Mouse (Mus musculus): ENCODE data around the gene Cyren. TPM values are rescaled to one million over a fixed set of nuclear protein-coding genes. Genes with fewer than 3 reads are reported as not detected.
A peak's percentile ranks its signal among the peaks of the same experiment; 100 is the strongest.

Cyren gene
- polyA plus RNA-seq (2017; shearing (Covaris generic)) = 1 to 10 TPM; 5.0 to 5.9 TPM

- ATAC-seq = peak; percentile 90
Observed at GRCm38 (mm10) chr6:34877509-34878321, at the start of gene Cyren. TSS of gene Cyren (minus strand) at chr6:34878060.

- ATAC-seq = no peak
Observed at GRCm38 (mm10) chr6:34927594-34927993, 49.7 kb upstream of the Cyren start.

DNA sequence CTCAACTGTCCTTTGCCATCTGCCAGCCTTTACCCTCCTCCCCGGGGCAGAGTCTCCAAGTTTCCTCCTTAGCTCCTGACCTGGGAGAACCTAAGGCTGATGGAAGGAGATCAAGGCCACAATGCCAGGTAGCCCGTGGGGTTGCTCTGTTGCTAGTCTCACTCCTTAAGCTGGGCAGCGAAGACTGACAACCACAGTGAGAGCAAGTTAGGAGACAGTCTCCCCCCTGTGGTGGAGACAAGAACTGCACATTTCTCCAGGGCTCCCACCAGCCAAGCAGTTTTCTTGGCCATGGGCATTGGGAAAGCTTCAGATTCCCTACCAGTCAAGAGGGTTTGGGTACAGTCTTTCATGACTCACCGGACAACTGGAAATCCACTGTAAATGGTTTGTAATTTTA is 49.3 kb upstream of the Cyren start:
- ATAC-seq = peak; percentile 95

DNA sequence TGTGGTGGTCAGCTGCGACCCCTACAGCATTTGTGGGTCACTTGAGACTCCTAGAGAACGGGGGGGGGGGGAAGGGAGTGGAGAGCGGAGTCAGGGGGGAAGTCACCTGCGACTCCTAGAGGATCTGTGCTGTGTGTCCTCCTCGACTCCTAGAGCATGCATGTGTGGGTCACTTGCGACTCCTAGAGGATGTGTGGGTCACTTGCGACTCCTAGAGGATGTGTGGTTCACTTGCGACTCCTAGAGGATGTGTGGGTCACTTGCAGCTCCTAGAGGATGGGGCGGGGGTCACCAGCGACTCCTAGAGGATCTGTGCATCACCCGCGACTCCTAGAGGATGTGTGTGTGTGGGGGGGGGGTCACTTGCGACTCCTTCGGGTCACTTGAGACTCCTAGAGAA is 44.1 kb upstream of the Cyren start:
- peak; percentile 56 for ATAC-seq

DNA sequence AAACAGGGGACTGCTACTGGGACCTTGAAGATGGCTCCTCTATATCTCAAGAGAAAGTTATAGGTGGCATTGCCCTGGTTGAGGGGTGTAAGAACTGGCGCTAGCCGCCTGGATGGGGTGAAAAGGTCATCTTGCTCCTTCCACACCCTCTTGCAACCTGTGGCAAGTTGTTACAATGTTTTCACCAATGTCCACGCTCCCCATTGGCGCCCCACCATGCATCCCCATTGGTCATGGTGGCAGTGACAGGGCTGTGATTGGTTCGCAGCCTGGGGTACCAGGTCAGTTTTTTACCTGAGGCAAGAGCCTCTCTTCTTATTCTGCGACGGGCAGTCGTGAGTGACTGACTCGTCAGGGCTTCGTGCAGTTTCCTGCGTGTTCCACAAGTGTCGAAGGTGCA is 42.8 kb upstream of the Cyren start:
- ATAC-seq = no peak

GRCm38 (mm10) chr6:34919956-34920355 is 42.1 kb upstream of the Cyren start, which contains the start of gene Stra8:
TSS of gene Stra8 (plus strand) at chr6:34920163.
- no peak for ATAC-seq

DNA sequence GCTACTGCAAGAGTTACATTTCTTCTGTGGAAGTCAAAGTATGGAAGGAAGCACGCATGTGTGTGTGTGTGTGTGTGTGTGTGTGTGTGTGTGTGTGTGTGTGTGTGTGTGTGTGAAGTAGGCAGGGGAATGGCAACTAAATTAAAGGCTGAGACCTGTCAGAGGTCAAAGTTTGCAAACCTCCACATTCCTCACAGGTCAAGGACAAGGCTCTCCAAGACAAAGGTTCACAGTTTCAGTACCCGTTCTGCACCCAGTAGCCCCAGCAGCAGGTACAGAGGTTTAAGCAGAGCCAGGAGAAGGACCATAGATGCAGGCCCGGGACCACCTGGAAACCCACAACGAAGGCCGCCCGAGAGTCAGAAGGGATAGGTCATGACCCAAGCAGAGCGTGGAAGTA is 41.3 kb upstream of the Cyren start:
- no peak for ATAC-seq

DNA sequence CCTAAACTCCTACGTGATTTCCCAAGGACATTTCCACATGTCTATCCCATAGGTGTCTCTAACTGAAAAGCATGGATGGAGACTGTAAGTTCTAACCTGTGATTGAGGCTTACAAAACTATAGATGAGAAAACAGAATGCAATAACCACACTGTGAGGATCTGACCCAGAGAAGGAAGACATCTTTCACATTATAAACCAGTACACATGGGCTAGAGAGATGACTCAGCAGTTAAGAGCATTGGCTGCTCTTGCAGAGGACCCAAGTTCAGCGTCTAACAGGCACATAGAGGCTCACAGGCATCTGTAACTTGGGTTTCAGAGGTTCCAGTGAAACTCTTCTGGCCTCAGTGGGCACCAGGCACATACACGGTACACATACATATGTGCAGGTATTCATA is 36.6 kb upstream of the Cyren start:
- no peak for ATAC-seq

DNA sequence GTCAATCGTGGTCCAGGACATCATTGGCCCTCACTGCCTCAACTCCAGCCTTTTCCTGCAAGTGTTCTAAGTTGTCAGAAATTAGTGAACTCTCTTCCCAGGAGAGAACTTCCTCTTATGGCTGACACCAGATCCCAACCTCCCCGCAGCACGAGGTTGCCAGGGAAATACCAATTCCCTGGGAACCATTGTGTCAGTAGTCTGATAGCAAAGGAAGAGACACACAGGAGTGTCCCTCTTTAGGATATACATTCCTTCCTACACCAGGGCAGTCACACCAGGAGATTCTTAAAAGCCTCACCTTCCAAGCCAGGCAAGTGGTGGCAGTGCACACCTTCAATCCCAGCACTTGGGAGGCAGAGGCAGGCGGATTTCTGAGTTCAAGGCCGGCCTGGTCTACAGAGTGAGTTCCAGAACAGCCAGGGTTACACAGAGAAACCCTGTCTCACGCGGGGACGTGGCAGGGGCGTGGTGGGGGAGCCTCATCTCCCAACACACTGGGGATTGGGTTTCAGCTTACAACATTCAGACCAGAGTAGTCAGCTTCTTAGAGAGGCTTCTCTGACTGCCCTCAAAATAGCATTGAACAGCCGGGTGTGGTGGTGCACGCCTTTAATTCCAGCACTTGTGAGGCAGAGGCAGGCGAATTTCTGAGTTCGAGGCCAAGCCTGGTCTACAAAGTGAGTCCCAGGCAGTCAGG is 35.6 kb upstream of the Cyren start:
- no peak for ATAC-seq

DNA sequence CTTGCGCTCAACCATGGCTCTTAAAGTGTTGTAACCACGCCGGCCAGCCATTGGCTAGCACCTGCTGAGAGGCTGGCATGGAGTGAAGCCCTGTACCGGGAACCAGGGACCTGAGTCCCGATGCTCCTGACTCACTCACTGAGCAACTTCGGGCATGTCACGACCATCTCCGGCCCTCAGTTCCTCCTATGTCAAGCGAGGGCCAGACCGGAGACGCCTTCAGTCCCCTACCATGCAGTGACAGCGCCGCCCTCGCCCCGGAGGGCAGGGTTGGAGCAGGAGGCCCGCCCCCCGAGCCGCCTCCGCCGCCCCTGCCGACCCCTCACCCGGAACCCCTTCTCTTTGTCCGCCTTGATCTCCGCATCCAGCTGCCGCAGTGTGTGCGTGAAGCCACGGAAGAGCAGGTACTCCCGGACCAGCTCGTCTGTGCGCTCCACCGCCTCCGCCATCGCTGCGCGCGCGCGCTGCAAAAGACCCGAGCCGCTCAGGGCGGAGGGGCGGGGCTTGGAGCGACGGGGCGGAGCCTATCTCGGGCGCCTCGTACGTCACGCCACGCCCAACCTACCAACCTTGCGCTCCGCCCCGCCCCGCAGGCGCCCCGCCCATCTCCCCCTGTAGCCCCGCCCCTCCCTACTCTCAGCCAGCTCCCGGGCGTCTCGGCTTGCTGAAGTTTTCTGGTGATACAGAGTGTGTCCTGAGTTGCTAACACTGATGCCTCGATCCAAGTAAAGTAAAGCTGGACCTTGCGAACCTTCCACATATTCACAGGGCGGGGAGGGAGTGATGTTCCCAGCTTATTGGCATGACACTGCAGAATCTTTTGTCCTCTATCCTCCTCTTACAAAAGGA is 32.7 kb upstream of the Cyren start, which contains the start of gene Wdr91:
Wdr91 (minus strand) TSS at position 506 of the 849 bp plus-strand sequence.
- peak; percentile 91 for ATAC-seq

GRCm38 (mm10) chr6:34909631-34910345 is 31.9 kb upstream of the Cyren start:
- no peak for ATAC-seq

DNA sequence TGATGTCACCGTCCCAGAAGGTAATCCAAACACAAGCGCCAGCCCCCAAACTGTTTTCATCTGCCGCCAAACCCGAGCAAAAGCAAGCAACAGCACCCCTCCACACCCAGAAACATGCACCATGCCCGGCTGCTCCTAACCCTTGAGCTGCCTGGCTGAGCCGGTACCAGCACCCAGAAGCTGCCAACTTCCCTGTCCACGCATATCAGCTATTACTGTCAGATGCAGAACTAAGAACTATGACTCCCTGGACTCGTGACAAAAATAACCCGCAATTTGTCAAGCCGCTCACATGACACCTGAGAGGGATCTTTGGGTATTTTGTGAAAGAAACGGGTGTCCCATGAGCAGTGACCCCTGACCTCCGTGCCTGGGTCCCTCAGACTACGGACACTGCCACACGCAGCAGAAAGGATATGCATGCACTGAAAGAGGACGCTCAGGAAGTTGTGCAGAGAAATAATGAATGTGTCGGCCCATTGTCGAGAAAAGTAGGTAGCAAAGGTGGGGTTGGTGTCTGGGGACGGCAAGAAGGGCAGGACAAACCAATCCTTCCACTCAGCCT is 29.9 kb upstream of the Cyren start:
- ATAC-seq = no peak

- ATAC-seq = no peak
Observed at GRCm38 (mm10) chr6:34907121-34907614, 29.3 kb upstream of the Cyren start.

GRCm38 (mm10) chr6:34906661-34907060 is 28.8 kb upstream of the Cyren start:
- no peak for ATAC-seq

DNA sequence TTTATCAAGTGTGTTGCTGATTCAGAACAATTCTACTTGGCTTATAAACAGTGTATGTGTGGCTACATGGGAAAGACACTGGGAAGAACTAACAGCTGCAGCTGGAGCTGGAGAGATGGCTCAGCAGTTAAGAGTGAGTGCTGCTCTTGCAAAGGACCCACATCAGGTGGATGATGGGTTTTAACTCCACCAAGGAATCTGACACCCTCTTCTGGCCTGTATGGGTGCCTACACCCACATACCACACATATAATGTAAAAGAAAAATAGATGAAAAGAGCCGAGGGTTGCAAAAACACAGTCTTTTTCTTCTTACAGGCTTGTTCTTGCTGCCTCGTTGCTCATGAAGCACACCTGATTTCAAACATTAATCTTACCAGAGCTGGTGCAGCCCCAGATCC is 28.3 kb upstream of the Cyren start:
- ATAC-seq = no peak

DNA sequence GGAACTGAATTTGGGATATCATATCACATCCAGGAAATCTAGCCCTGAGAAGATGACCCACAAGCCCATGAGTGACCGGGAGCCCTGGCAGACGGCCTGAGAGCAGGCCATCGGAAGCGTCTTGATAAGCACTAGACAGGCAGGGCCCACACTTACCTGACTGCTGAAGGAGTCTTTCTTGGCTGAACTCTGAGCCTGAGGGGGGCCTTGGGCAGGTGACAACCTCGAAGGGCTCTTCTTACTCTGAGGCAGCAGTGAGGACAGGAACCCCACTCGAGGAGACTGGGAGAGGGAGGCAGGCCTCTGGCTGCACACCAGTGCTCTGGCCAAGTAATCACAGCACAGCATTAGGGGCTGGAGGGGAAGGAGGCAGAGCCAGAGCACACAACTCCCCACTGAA is 26.5 kb upstream of the Cyren start:
- no peak for ATAC-seq

DNA sequence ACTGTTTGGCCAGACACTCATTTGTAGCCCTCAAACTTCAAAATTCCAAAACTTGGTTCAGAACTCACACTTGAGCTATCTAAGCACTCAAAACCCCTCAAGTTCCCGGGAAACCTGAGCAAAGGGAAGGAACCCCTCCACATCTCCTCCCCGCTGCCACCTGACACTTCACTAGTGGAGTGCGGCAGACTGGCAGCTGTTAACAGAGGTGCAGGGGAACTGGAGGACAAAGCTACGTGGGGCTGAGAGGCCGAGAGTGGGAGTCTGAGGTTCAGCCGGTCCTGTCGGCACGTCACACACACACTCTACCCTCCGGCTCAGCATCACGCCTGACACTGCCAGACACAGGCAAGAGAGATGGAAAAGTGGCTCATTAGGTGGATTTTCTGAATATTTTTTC is 26.0 kb upstream of the Cyren start:
- no peak for ATAC-seq

DNA sequence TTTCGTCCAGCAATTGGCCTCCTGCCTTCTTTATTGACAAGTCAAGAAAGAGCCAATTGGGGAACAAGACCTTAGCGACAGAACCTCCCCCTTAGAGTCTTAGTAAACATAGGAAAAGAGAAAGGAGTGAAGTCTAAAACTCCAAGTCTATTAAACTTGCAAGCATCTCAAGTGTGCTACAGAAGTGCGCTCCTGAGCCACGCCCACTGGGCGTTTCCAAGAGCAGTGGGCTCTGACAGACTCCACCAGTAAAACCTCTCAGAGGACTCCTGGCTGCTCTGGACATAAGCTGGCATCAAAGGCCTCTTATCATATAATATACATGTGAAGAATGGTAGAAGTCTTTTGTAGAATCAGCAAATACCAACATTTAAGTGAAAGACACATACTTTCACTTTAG is 25.6 kb upstream of the Cyren start:
- no peak for ATAC-seq

DNA sequence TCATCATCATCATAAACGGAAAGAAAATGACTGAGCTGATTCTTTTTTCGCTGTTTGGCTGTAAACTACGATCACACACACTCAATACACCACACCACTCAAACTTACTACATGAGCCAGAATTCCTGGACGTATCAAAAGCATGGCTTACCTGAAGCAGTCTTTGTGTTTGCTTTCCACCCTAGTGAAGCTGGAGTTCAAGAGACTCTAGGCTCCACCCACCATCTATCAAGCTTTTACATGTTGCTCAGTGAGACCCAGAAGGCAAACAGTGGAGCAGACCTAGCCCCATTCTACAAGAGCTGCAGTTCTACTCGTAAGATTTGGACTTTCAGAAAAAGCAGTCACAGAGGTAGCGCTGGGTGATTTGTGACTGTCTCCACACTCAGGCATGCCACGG is 24.7 kb upstream of the Cyren start:
- ATAC-seq = peak; percentile 50

GRCm38 (mm10) chr6:34901911-34902444 is 24.1 kb upstream of the Cyren start:
- ATAC-seq = peak; percentile 70

DNA sequence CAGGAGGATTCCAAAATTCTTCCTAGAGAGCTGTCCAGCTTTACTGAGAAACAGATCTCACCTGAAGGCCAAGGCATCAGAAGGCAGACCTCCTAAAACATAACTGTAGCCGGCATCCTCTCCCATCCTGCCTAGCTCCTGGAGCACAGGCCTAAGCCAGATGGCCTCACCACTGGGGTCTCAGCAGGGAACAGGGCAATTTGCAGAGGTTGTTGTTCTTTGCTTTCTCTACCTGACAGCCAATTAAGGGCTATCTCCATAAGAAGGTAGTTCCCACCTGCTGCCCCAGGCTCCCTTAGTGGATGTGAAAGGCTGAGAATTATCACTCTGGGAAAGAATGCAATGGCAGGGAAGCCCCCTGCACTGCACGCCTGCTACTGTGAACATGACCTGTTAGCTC is 23.1 kb upstream of the Cyren start:
- ATAC-seq = no peak

DNA sequence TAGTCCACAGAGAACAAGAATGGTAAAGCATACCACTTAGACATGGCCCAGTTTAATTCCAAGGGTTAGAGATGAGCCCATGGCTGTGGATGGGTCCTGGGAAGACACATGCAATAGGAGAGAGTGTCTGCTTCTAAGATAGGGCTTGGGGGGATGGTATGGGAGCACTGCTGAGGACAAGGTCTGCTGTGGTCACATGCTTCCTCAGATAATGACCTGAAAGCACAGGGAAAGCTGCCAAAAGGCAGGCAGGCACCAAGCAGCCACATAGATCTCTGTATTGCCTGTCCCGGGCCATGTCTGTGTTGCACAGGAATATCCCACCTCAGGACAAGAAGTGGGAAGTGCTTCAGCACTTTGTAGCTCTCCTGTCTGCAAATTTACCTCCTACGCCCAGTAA is 21.3 kb upstream of the Cyren start:
- ATAC-seq = no peak
